Mouse (Mus musculus): ENCODE measurements around the gene Fto. TPM values are rescaled to one million over a fixed set of nuclear protein-coding genes. Genes with fewer than 3 reads are reported as not detected.

Gene Fto
- total RNA-seq, 1 experiment = 16.8 TPM

DNA sequence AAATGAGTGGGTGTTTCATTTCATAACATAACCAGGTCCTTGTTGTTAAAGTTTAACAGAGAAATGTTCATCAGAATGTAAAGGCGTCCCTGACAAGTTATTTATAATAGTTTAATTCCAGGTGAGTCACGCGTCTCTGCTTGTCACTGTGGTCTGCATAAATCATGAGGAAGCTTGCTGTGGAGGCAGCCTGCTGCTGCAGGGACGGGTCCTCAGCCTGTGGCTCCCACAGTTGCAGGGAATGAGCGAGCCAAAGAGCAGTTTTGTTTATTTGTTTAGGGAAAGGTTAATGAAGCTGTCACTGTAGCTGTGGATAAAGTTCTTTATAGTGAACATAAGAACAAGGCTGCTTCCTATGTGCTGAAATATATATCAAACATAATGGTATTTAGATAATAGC, 176.7 kb downstream of the Fto start:
- TF ChIP-seq ZNF384 (IDR thresholded peaks at IDR 0.05; ENCODE audit: low read depth, low read length) (no peak), MAFK (IDR thresholded peaks at IDR 0.05; ENCODE audit: insufficient read depth, low read depth, low read length) (no peak), HCFC1 (IDR thresholded peaks at IDR 0.05; ENCODE audit: borderline replicate concordance, insufficient read depth, low read length) (no peak), CHD2 (IDR thresholded peaks at IDR 0.05; ENCODE audit: low read depth, low read length) (no peak), ZC3H11A (IDR thresholded peaks at IDR 0.05; ENCODE audit: borderline replicate concordance, low read depth, low read length) (no peak)
- Histone ChIP-seq H3K9ac (ENCODE audit: insufficient read depth, low read depth, low read length, poor library complexity, severe bottlenecking) (no peak overlapping the region), H3K36me3 (ENCODE audit: control insufficient read depth, insufficient read depth, low read length, poor library complexity, severe bottlenecking) (no peaks in the 10 kb centered on the region), H3K4me3 (ENCODE audit: insufficient read depth in 1 of 2, low read depth in 1 of 2, low read length in 2 of 2, poor library complexity in 1 of 2, severe bottlenecking in 1 of 2) (no peak overlapping the region), H3K4me1 (ENCODE audit: control insufficient read depth in 2 of 2, insufficient read depth in 2 of 2, low read length in 2 of 2, poor library complexity in 1 of 2) (peaks cover 0 to 8% of the 10 kb centered on the region in 2 experiments; a peak in 2 of 4 replicates), H3K27ac (ENCODE audit: insufficient read depth, low read depth, low read length, poor library complexity, severe bottlenecking) (no peak overlapping the region), H3K9me3 (ENCODE audit: control insufficient read depth, insufficient read depth, low read depth, low read length) (no peaks in the 10 kb centered on the region)
- in situ Hi-C loops (cut with MboI; ENCODE audit: low sequenced_read_pairs in 2 of 2, unreplicated experiment in 2 of 2) = no loop called here
- no peak for DNase-seq (ENCODE audit: low read depth, low spot score)

GRCm38 (mm10) chr8:91493373-91493772, 180.0 kb downstream of the Fto start:
- no peak overlapping the region for H3K4me3 ChIP-seq (ENCODE audit: insufficient read depth in 1 of 2, low read depth in 1 of 2, low read length in 2 of 2, poor library complexity in 1 of 2, severe bottlenecking in 1 of 2)
- H3K9me3 ChIP-seq (ENCODE audit: control insufficient read depth, insufficient read depth, low read depth, low read length) = no peaks in the 10 kb centered on the region
- in situ Hi-C loops (cut with MboI; ENCODE audit: low sequenced_read_pairs in 2 of 2, unreplicated experiment in 2 of 2) = no loop called here
- DNase-seq (ENCODE audit: low read depth, low spot score) = no peak
- H3K27ac ChIP-seq (ENCODE audit: insufficient read depth, low read depth, low read length, poor library complexity, severe bottlenecking) = no peak overlapping the region
- H3K36me3 ChIP-seq (ENCODE audit: control insufficient read depth, insufficient read depth, low read length, poor library complexity, severe bottlenecking) = no peaks in the 10 kb centered on the region
- peaks cover 0 to 14% of the 10 kb centered on the region in 2 experiments; a peak in 2 of 4 replicates for H3K4me1 ChIP-seq (ENCODE audit: control insufficient read depth in 2 of 2, insufficient read depth in 2 of 2, low read length in 2 of 2, poor library complexity in 1 of 2)
- TF ChIP-seq CHD2 (IDR thresholded peaks at IDR 0.05; ENCODE audit: low read depth, low read length) = no peak
- no peak for TF ChIP-seq ZC3H11A (IDR thresholded peaks at IDR 0.05; ENCODE audit: borderline replicate concordance, low read depth, low read length)
- no peak for TF ChIP-seq ZNF384 (IDR thresholded peaks at IDR 0.05; ENCODE audit: low read depth, low read length)
- no peak for TF ChIP-seq HCFC1 (IDR thresholded peaks at IDR 0.05; ENCODE audit: borderline replicate concordance, insufficient read depth, low read length)
- no peak for TF ChIP-seq MAFK (IDR thresholded peaks at IDR 0.05; ENCODE audit: insufficient read depth, low read depth, low read length)
- H3K9ac ChIP-seq (ENCODE audit: insufficient read depth, low read depth, low read length, poor library complexity, severe bottlenecking) = no peak overlapping the region

DNA sequence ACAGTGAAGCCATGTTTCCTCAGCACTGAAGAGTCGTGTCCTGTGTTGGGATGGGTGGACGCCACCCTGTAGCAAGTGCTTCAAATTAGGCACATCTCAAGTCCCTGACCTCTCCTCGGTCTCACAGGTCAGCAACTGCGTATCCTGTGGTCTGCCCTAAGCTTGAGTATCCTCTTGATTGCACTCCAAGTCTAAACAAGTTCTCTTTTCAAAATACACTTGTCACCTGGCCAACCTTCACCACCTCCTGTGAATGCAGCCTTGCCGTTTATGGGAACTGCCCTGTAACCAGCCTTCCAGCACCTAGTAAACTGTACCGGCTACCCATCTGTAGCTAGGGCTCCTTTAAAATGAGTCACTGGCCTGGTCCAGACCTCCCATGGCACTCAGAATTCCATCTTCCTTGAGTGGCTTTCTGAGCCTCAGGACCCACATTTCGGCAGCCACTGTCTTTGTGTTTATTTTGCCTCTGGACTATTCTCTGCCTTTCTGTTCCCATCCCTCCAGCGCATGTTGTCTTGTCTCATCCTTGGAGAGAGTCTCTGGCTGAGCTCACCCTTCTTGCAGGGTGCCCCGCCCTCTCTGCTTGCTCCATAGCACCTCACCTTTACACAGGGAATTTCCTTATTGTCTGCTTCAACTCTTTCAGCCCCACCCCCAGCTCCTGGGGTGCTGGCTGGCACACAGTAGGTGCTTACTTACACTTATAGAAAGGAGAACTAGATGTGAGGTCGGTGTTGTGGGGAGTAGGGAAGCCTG, 181.4 kb downstream of the Fto start:
- Histone ChIP-seq H3K4me1 (ENCODE audit: control insufficient read depth in 2 of 2, insufficient read depth in 2 of 2, low read length in 2 of 2, poor library complexity in 1 of 2) (peaks cover 0 to 16% of the 10 kb centered on the region in 2 experiments; a peak in 2 of 4 replicates), H3K36me3 (ENCODE audit: control insufficient read depth, insufficient read depth, low read length, poor library complexity, severe bottlenecking) (no peaks in the 10 kb centered on the region), H3K9ac (ENCODE audit: insufficient read depth, low read depth, low read length, poor library complexity, severe bottlenecking) (no peak overlapping the region), H3K27ac (ENCODE audit: insufficient read depth, low read depth, low read length, poor library complexity, severe bottlenecking) (no peak overlapping the region), H3K4me3 (ENCODE audit: insufficient read depth in 1 of 2, low read depth in 1 of 2, low read length in 2 of 2, poor library complexity in 1 of 2, severe bottlenecking in 1 of 2) (no peak overlapping the region), H3K9me3 (ENCODE audit: control insufficient read depth, insufficient read depth, low read depth, low read length) (no peaks in the 10 kb centered on the region)
- DNase-seq (ENCODE audit: low read depth, low spot score) = no peak
- TF ChIP-seq ZNF384 (IDR thresholded peaks at IDR 0.05; ENCODE audit: low read depth, low read length) (no peak), CHD2 (IDR thresholded peaks at IDR 0.05; ENCODE audit: low read depth, low read length) (no peak), HCFC1 (IDR thresholded peaks at IDR 0.05; ENCODE audit: borderline replicate concordance, insufficient read depth, low read length) (no peak), MAFK (IDR thresholded peaks at IDR 0.05; ENCODE audit: insufficient read depth, low read depth, low read length) (no peak), ZC3H11A (IDR thresholded peaks at IDR 0.05; ENCODE audit: borderline replicate concordance, low read depth, low read length) (no peak)
- in situ Hi-C loops (cut with MboI; ENCODE audit: low sequenced_read_pairs in 2 of 2, unreplicated experiment in 2 of 2) = no loop called here

DNA sequence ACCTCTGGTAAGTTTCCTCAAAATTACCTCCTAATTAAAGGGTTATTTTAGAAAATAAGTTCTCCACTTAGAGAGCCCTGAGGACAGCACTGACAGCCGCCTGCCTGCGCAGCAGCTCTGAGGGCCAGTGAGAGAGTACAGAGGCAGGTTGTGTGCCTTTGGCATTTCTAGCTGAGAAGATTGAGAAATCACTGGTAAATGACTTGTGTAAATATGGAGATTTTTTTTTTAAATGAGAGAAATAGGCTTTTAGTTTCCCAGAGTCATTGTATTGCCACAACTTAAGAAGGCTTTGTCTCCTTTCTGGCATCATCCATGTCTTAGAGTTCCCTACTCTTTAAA, 181.9 kb downstream of the Fto start:
- H3K4me3 ChIP-seq (ENCODE audit: insufficient read depth in 1 of 2, low read depth in 1 of 2, low read length in 2 of 2, poor library complexity in 1 of 2, severe bottlenecking in 1 of 2) = no peak overlapping the region
- no peak for DNase-seq (ENCODE audit: low read depth, low spot score)
- no peak overlapping the region for H3K9ac ChIP-seq (ENCODE audit: insufficient read depth, low read depth, low read length, poor library complexity, severe bottlenecking)
- TF ChIP-seq HCFC1 (IDR thresholded peaks at IDR 0.05; ENCODE audit: borderline replicate concordance, insufficient read depth, low read length) (no peak), MAFK (IDR thresholded peaks at IDR 0.05; ENCODE audit: insufficient read depth, low read depth, low read length) (no peak), CHD2 (IDR thresholded peaks at IDR 0.05; ENCODE audit: low read depth, low read length) (no peak), ZNF384 (IDR thresholded peaks at IDR 0.05; ENCODE audit: low read depth, low read length) (no peak)
- peaks cover 0 to 16% of the 10 kb centered on the region in 2 experiments; a peak in 2 of 4 replicates for H3K4me1 ChIP-seq (ENCODE audit: control insufficient read depth in 2 of 2, insufficient read depth in 2 of 2, low read length in 2 of 2, poor library complexity in 1 of 2)
- H3K27ac ChIP-seq (ENCODE audit: insufficient read depth, low read depth, low read length, poor library complexity, severe bottlenecking) = no peak overlapping the region
- in situ Hi-C loops (cut with MboI; ENCODE audit: low sequenced_read_pairs in 2 of 2, unreplicated experiment in 2 of 2) = no loop called here
- no peaks in the 10 kb centered on the region for H3K36me3 ChIP-seq (ENCODE audit: control insufficient read depth, insufficient read depth, low read length, poor library complexity, severe bottlenecking)
- H3K9me3 ChIP-seq (ENCODE audit: control insufficient read depth, insufficient read depth, low read depth, low read length) = no peaks in the 10 kb centered on the region
